Mouse (Mus musculus): ENCODE data around the gene Rps12. TPM values are rescaled to one million over a fixed set of nuclear protein-coding genes. Genes with fewer than 3 reads are reported as not detected.
"Not testable (repeated sequence)": the region's sequence is repeated elsewhere in the genome, so short reads cannot be mapped to it uniquely, and the experiment has no call there.

Gene Rps12
- 100 to 1,000 TPM; 212 to 250 TPM for total RNA-seq (2021)

DNA sequence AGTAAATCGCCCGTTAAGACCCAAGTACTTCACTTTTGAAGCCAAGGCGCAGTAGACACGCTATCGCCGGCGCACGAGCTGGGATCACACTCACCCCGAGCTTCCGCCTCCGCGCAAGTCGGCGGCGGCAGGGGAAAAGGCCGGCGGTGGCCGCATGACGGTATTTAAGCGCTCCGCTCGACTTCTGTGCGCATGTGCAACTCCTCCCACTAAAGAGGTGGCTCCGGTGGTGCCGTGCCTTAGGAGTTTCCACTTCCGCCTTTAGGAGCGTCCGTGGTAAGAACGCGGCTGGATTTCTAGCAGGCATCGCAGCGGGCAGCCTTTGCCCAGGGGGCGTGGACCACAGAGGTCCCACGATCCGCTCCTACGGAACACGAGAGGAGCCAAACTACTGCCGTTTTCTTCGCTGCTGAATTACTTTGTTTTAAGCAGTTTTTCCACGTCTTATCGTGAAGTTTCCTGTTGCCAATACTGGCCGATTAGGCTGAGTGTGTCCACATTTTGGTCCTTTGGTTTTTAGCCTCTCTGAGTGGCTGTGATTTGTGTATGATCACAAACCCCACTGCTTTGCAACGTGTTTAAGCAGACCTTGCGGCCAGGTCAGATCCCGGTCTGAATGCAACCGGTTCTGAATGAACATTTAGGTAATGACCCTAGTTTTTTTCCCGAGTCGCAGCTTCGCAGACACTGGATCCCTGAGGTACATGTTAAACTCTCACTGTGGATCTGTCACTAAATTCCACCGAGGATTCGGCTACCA lies at the start of gene Rps12:
Gene Rps12, minus strand, starts transcription at position 214 of the 760 bp plus-strand sequence.
- peak; percentile 97 to 99 for DNase-seq (ENCODE audit: extremely low spot score in 1 of 2, low spot score in 1 of 2)

DNA sequence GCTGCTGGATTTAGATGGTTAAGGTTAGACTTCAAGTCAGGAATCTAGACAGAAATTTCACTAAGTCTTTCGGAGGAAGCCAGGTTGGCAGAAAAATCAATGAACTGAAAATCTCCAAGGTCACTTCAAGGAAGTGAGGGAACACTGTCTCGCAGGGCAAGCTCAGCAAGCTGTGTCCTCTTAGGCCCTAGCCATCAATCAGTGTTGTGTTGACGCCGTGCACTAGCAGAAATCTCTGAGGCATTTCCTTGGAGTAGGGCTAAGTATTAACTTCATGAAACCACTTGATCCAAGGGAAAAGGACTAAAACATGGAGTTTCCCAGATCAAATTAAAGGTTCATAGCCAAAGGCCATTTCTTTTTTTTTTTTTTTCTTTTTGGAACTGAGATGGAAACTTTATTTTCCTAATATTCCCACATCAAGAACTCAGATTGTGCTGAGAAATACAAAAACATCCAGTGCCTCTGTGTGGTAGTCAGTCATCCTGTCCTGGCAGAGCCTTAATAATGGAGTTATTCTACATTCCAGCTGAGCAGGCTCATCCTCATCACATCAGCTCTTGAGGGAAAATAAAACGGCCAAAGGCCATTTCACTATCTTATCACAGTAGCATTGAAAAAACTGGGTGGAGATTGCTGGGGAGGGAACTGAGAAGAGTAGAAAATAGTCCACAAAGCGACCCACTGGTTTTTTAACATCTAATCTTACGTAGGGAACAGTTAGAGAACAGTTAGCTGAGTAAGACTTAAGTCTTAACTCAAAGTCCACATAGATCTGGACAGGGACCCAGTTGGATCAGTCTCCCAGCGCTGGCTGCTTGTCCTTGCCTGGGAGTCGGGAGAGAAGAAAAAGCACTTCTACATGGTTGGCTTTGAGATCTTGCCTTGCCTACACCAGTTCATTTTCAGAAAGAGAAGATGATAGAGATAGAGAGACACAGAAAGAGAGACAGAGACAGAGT lies 49.2 kb upstream of the Rps12 start:
- no peak for DNase-seq (ENCODE audit: extremely low spot score in 1 of 2, low spot score in 1 of 2)

DNA sequence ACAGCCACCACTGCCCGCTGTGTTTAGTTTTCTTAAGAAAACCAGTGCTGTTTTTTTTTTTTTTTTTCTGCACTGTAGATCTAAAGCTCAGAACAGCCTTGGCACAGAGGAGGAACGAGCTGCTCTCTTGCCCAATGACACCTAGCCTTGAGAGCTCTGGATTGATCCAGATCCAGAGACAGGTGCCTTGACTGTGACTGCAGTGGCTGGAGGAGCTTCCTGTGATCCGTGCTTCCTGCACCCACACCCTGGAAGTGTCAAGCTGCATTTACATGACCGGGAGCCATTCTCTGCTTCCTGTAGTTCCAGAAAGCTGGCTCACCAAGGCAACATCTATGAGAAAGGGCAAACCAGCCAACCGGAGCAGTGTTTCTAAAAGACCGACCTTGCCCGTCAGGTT lies 39.4 kb upstream of the Rps12 start:
- DNase-seq (ENCODE audit: extremely low spot score in 1 of 2, low spot score in 1 of 2) = no peak

DNA sequence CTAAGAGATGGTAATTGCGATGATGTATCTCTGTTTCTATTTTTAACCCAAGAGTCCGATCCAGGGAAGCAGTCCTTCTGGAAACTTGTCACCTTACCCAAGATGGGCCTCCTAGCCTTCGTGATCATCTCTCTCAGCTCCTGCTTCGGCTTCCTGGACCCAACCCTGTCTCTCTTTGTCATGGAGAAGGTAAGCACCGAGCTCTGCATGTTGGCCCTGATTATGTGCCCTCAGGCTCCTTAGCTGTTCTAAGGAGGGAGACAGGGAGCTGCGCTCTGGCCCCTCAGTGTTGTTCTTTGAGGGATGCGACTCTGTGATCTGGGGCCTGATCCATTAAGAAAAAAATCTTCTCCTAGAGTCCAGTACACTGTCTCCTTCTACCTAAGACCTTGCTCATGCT lies 29.2 kb upstream of the Rps12 start:
- no peak for DNase-seq (ENCODE audit: extremely low spot score in 1 of 2, low spot score in 1 of 2)

DNA sequence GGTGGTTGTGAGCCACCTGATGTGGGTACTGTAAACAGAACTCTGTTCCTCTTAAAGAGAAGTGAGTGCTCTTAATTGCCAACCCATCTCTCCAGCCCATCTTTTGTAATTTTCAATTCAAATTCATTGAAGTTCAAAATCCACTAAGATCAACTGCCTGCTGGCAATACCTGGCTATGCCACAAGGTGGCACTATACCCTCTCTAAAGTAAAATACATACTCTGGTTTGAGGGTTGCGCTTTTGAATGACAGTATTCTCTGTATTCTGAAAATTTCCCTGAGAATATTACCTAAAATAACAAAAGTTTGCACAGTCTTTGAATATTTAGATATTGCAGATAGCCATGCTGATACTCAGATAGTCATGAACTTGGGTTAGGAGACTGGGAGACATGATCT lies 28.1 kb upstream of the Rps12 start:
- peak; percentile 74 to 96 for DNase-seq (ENCODE audit: extremely low spot score in 1 of 2, low spot score in 1 of 2)

DNA sequence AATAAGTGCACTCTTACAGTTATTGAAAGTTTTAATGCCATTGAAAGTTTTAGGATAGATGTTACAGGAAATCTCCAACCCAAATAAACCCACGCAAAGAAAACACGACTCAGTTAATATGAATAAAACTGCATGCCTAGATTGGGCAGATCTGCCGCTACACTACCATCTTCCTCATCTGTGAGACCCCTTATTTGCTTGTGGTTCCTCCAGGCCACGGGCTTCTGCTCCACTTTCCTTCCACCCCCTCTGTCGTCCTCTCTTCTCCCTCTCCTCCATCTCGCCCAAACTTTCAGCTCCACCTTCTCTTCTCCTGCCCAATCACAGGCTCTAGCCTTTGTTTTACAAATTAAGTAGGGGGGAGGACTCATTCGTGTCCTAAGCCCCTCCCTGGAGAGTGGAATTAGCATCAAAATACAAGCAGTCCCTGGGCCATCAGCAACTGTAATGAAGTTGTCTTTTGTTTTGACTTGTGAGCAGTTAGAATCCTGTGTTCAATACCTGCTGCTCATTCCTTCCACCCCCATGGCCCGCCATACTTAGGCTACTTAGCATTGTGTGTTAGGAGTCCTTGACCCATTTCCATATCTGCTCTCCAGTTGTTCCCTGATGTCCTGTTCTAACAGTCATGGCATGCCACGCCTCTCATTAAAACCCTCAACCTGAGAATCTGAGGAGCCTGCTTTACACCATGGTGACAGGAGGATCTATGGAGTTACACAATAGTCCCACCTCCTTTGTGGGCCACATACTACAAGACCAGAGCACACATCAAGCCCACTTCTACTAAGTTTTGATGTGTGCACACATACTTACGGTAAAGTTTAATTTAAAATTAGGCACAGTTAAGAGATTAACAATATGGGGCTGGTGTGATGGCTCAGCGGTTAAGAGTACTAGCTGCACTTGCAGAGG lies 26.0 kb upstream of the Rps12 start:
- DNase-seq (ENCODE audit: extremely low spot score in 1 of 2, low spot score in 1 of 2) = no peak

DNA sequence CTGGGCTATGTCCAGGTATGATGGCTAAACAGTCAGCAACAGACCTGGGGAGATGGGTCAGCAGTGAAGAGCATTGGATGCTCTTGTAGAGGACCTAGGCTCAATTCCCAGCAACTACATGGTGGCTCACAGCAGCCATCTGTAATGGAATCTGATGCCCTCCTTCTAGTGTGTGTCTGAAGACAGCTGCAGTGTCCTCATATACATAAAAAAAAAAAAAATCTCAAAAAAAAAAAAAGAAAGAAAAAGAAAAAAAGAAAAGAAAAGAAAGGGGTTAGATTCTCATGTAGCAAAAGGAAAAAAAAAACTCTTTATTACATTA lies 25.3 kb upstream of the Rps12 start:
- DNase-seq (ENCODE audit: extremely low spot score in 1 of 2, low spot score in 1 of 2) = no peak

DNA sequence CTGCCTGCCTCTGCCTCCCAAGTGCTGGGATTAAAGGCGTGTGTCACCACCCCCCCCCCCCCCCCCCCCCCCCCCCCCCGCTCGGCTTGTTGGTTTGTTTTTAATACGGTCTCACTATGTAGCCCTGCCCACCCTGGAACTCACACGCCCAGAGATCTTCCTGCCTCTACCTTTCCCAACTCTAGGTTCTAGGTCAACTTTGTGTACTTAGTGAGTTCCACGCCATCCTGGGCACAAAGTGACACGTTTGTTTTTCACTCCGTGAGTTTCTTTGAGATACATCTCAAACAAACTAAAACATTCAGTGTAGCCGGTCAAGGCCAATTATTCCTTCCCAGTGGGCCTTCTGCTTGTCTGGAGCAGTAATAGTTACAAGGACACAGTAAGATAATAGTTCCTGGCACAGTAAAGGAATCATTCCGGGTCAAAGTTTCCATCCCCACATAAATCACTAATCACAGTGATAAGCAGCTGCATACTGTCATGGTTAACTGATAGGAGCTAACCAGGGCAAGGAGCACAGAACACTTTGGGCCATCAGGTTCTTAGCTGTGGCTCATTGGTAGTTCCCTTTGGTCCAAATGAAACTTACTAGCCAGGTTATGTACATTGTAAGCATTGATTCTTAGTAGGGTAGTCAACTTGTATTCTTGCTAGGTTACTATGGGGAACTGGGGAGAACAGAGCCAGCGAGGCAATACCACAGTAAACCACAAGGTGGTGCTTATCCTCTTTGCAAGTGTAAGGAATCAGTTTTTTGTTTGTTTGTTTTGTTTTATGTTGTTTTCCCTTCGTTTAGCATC lies 24.8 kb upstream of the Rps12 start:
- peak; percentile 56 to 92 for DNase-seq (ENCODE audit: extremely low spot score in 1 of 2, low spot score in 1 of 2)

DNA sequence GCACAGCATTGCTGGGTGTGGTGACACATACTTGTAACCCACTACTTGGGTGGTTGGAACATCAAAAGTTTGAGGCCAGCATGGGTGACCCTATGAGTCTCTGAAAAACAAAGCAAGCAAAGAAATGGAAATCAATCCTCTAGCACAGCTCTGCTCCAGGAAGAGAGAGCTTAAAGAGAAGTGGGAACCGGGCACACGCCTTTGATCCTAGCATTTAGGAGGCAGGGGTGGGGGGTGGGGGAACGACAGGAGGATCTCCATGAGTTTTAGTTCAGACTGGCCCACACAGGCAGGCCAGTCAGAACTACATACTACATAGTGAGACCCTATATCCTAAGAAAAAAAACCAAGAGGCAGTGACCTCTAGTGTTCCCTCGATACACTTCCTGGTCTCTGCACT lies 19.1 kb upstream of the Rps12 start:
- no peak for DNase-seq (ENCODE audit: extremely low spot score in 1 of 2, low spot score in 1 of 2)

DNA sequence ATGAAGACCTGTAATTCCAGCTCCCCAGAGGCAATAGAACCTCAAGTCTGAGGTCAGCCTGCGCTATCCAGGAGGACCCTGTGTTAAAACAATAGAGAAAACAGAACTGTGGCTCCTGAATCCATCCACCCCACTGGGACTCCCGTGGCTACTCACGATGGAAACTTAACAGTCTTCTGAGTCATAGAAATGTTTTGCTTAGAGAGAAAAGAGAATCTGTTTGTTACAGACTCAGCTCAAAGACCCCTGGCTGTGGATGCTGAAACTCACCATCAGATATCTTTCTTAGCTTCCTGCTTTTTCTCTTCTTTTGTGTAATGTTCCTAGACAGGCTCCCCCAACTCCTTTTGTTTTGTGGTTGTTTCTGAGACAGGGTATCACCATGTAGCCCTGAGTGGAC lies 17.6 kb upstream of the Rps12 start:
- no peak for DNase-seq (ENCODE audit: extremely low spot score in 1 of 2, low spot score in 1 of 2)

DNA sequence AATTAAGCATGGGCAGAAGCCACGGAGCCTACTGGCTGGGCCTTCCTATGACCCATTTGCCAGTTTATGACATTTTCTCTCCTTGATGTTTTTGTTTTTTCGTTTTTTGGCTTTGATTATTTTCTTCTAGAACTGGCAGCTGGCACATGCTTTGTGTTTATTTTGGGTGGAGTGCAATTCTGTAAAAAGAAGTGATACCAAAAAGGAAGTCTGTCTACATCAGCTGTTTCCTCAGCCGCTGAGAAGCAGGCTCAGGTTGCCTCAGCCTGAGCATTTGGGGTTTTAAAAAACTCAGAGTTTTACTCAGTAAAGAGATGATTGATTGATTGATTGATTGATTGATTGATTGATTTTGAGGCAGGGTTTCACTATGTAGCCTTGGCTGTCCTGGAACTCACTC lies 15.8 kb upstream of the Rps12 start:
- no peak for DNase-seq (ENCODE audit: extremely low spot score in 1 of 2, low spot score in 1 of 2)

DNA sequence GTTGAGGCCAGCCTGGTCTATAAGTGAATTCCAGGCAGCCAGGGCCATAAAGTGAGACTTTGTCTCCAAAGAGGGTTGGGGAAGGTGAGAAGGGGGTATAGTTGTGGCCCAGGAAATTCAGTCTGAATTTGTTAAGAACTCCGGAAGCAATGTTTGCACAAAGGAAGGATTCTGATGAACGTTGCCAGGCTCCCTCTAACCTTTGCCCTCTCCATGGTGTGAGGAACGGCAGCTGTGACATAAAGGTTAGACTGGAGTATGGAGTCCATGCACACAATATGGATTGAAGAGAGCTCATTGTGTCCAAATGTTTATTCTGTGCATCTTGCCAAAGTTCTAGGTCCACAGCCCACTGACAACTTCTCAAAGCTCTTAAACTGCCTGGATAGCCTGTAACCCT lies 12.9 kb upstream of the Rps12 start:
- no peak for DNase-seq (ENCODE audit: extremely low spot score in 1 of 2, low spot score in 1 of 2)

DNA sequence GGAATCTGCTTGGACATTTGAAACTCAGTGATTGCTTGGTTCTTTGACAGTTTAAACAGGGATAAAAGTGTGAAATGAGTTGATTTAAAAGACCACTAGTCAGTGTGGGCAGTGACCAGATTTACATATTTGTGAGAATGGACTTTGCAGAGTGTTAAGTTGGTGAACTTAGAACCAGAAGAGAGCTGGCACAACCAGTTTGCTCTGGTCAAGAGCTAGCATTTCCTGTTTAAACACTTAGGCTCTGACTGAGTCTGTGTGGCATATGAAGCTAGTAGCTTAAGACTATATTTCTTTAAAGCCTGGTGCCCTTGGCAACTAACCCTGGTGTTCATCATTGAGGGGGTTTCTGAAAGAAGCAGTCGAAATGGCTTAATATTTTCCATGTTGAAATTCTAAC lies 11.1 kb upstream of the Rps12 start:
- DNase-seq (ENCODE audit: extremely low spot score in 1 of 2, low spot score in 1 of 2) = no peak

DNA sequence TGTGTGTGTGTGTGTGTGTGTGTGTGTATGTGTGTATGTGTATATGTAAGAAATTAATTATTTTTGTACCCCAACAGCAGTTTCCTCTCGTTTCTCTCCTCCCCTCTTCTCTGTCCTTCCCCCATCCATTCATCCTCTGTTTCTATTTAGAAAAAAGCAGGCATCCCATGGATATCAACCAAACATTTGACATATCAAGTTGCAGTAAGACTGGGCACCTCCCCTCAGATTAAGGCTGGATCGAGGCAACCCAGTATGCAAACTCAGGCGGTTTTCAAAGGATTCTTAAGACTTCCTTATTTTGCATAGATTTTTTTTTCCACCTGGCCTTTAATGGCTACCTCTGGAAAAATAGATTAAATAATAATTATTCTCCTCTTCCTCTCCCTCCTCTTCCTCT lies 10.5 kb upstream of the Rps12 start:
- DNase-seq (ENCODE audit: extremely low spot score in 1 of 2, low spot score in 1 of 2) = no peak

DNA sequence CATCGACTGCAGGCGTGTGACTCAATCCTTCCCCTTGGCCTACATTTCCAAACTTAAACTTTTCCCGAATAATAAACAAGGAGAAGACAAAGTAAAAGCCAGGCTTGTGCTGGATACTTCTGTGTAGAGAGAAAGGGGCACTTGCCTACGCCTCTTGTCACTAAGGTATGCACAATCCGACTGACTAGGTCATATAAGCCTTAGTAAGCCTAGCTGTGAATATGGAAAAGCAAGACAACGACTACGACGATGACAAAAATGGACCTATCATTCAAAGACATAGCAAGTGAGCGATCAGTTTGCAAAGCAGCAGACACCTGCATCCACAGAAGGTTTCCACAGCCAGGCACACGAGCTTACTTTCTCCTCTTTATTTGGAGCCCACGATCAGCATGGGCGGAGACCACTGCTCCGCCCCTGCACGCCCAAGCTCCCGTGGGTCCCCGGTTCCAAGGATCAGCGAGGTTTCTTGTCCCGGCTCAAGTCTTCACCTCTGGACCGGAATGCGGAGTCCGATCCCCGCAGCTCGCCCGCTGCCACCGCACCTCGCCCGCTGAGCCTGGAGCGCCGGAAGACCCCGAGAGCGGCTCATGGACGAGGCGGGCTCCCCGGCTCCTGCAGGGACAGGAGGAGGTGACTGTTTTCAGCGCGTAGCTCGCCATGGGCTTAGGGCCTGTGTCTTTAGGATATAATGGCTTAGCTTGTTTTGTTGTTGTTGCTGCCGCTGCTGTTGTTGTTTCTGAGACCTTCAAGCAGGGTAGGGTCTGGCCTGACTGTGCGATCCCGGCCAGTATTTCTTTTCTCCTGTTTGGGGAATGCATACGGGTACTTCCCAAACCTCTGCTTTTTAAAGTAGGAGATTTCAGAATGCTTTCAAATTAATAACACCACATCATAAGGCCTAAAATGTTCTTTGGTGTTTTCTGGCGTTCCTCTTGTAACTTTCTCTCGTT lies 9.8 kb upstream of the Rps12 start, which contains the start of gene Slc18b1:
Gene Slc18b1, plus strand, starts transcription at position 436 of the 953 bp plus-strand sequence.
- DNase-seq (ENCODE audit: extremely low spot score in 1 of 2, low spot score in 1 of 2) = peak; percentile 27 to 52

DNA sequence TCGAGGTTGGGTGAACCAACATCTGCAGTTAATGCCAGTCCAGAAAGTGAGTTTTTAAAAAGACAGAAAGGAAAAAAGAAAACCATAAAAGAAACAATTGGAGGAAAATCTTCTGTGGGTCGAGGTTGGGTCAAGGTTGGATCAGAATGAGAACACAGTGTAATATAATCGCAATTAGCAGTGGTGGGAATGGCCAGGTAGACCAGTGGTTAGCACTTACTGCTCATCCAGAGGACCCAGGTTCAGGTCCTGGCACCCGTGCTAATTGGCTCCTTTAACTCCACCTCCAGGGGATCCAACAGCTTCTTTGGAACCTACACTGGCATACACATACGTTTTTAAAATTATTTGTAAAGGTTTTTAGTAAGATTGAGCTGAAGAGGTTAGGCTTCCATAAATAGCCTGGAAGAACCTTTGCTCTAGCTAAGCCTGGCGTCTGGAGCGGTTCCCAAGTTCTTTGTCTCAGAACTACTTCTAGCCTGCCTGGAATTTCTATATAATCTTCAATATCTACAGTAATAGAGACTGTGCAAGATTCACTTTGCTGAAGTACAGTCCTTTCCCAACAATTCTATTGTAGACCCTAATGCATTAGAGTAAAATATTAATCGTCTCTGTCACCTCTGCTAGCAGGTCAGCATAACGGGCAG lies 8.9 kb upstream of the Rps12 start:
- no peak for DNase-seq (ENCODE audit: extremely low spot score in 1 of 2, low spot score in 1 of 2)

DNA sequence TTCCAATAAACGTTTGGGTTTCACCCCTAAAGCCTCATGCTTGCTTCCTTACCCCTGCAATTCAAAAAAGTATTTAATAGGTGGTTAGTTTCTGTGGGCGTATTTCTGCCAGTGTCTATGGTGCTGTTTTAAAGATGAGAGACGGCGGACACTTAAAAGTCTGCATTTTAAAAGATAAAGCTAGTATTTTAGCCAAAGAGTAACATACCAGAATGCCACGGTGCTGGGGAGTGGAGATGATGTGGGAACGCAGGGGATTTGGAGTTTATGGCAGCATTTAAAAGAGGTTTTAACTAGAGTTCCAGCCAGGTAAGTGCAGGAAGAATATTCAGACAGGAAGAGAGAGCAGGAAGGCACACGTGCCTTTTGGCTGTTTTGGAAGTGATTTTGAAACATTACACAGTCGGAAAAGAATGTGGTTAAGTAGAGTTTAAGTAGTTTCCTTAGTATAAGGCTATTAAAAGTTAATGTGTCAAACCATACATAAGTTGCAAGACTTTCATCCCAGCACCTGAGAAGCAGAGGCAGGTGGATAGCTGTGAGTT lies 1.1 kb upstream of the Rps12 start:
- DNase-seq (ENCODE audit: extremely low spot score in 1 of 2, low spot score in 1 of 2) = no peak

DNA sequence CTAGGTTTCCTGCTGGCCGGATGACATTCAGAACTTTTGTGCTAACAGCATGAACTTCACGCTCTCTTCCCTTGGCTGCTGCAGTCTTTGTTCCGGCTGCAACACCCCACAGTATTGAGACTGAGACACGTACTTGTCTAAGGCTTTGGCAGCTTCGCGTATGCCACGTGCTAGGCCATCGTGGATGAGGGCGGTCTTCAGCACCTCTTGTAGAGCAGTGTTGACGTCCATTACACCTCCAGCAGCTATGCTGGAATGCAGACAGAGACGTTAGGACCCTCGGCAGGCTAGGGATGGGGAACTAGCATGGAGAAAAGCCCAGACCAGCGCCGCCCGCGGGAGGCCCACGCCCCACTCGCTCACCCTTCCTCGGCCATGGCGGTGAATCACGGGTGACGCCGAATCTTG lies 440 bp downstream of the Rps12 start:
- DNase-seq (ENCODE audit: extremely low spot score in 1 of 2, low spot score in 1 of 2) = not testable (repeated sequence)
